Mouse (Mus musculus): Measurements from ENCODE around the gene Ankrd9. TPM values are rescaled to one million over a fixed set of nuclear protein-coding genes. Genes with fewer than 3 reads are reported as not detected.

The Ankrd9 gene
- total RNA-seq (2021), result 1 to 10 TPM; 9.7 to 9.9 TPM

DNA sequence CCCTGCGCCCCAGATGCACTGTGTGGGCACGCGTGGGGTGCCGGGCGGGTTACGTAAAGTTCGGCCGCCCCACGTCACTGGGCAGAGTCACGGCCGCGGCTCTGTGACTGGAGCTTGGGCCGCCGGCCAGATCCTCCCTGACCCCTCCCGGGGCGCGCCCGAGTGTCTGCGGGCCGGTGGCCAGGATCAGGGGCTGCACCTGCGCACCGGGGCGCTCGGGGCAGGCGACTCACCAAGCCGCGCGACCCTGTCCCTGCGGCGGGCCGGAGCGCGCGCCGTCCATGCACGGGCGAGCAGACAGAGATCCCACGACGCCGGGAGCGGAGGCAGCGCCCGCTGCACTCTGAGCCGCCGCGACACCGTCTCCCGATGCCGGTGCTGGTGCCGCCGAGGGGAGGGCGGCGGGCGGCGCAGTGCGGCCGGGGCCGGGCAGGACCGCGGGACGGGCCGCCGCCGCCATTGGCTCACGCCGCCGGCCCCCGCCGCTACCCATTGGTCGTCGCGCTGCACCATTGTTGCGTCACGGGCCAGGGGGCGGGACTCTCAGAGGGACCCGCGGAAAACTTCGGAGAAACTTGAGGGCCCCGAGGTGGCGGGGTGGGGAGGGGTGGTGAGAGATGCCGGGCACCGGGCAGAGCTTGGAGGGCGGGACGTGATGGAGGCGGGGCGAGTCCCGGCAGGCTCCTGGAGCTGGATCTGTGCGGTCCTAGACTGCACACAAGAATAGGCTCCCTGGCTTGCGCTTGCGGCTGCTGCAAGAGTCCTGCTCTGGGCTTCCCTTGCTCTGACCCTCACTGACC lies at the start of gene Ankrd9:
Gene Ankrd9 (minus strand): TSS at position 434 of the 800 bp plus-strand sequence.
- intact Hi-C loops (cut with DNase I), result no loop called here
- DNase-seq (ENCODE audit: extremely low spot score in 1 of 2, low spot score in 2 of 2), result peak; percentile 91 to 97

DNA sequence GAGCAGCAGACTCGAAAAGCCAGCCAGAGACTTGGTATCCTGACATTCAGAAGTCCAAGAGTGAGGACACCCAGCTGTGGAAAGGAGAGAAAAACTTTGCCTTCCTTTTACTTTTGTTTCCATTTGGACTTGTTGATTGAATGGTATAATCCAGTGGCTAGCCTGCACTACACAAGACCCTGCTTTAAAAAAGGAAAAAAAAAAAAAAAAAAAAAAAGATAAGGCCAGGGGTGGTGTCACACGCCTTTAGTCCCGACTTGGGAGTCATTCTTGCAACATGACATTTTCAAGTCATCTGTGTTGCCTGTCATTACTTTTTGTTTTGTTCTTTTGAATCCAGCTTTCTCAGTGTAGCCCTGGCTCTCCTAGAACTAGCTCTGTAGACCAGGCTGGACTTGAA lies 42.7 kb upstream of the Ankrd9 start:
- intact Hi-C loops (cut with DNase I), result no loop called here

DNA sequence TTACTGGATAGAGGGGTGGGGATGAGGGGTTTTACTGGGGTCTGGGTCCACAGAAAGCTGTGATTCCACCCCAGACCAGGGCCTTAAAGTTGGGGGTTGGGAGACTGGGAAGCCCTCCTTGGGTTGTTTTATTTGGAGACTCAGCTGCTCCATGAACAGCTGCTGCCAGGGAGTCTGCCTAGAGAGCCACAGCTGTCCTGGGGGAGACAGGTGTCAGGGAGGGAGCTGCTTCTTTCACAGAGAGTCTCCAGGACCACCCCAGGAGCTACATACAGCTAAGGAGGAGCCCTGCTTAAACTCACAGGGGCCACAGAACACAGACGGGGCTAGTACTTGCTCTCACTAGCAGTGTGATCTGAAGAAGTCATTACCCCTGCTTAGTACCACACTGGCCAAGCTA lies 42.3 kb upstream of the Ankrd9 start:
- intact Hi-C loops (cut with DNase I), result no loop called here
- no peak for DNase-seq (ENCODE audit: extremely low spot score in 1 of 2, low spot score in 2 of 2)

More for the DNA sequence above, 42.7 kb upstream of the Ankrd9 start:
- DNase-seq (ENCODE audit: extremely low spot score in 1 of 2, low spot score in 2 of 2), result no peak

DNA sequence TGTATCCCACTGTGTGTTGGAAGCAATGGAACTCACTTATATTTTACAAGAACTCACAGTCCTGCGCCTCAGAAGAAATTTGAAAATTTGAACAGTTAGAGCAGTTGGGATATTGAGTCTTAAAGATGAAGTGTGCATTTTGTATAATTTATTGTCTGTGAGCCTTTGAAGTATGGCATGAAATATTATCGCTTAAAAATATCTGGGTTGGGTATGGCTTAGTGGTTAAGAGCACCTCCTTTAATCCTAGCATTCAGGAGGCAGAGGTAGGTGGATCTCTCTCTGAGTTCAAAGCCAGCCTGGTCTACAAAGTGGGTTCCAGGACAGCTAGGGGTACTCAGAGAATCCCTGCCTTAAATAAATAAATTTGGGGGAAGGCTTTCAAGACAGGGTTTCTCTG lies 40.2 kb upstream of the Ankrd9 start:
- DNase-seq (ENCODE audit: extremely low spot score in 1 of 2, low spot score in 2 of 2), result no peak
- intact Hi-C loops (cut with DNase I), result no loop called here

DNA sequence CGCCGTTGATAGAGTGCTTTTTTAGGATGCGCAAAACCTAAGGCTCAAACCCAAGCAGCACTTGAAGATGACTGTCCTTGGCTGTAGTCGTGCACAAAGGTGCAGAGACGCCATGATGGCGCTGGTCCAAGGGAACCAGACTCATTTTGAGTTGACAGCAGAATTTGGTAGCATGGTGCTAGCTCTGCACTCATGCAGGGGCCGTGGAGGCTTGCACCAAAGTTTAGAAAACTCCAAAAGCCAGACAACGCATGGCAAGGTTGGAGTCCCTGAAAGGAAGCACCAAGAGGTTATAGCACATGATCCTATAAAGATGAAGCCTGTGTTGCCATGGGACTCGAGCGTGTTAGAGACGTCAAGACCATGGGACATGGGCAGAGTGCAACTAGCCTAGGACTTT lies 39.2 kb upstream of the Ankrd9 start:
- intact Hi-C loops (cut with DNase I), result no loop called here

DNA sequence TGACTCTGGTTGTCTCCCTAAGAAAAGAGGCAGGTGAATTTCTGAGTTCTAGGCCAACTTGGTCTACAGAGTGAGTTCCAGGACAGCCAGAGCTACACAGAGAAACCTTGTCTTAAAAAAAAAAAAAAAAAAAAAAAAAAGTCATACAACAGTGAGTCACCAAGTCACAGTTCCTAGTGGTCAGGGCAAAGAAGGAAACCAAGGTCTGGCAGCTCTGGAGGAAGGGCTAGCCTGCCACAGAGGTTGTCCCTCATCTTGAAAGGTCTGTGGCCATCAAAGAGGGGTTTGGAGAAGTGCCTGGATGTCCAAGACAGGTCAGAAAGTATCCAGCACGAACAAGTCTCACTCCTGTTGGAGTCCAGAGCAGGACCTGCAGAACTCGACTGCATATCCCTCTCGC lies 38.0 kb upstream of the Ankrd9 start:
- no peak for DNase-seq (ENCODE audit: extremely low spot score in 1 of 2, low spot score in 2 of 2)
- intact Hi-C loops (cut with DNase I), result no loop called here

More for the DNA sequence above, 39.2 kb upstream of the Ankrd9 start:
- no peak for DNase-seq (ENCODE audit: extremely low spot score in 1 of 2, low spot score in 2 of 2)

DNA sequence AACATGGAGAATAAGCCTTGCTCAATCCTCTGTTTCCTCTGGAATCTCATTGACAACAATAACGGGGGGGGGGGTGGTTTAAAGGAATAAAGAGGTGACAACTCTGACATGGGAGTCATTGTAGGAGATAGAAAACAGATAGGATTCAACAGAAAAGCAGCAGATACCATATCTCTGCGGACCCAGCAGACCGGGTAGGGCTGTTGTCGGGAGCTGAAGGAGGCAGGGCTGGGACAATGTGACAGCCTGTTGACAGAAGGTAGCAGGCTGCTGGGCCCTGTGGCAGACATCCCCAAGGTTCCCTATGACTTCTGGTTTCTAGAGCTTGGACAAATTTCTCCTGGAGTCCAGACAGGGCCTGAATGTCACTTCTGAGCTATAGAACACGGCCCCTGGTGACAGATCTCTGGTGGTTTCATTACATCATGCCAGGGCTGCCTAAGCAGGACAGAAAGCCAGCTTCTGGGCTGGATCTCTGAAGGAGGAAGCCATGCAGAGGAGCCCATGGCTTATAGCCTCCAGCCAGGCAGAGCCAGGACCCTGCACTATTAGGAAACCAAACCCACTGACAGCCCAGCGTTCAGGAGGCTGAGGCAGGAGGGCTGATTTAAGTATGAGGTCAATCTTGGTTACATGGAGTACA lies 30.9 kb upstream of the Ankrd9 start:
- intact Hi-C loops (cut with DNase I), result no loop called here
- no peak for DNase-seq (ENCODE audit: extremely low spot score in 1 of 2, low spot score in 2 of 2)

DNA sequence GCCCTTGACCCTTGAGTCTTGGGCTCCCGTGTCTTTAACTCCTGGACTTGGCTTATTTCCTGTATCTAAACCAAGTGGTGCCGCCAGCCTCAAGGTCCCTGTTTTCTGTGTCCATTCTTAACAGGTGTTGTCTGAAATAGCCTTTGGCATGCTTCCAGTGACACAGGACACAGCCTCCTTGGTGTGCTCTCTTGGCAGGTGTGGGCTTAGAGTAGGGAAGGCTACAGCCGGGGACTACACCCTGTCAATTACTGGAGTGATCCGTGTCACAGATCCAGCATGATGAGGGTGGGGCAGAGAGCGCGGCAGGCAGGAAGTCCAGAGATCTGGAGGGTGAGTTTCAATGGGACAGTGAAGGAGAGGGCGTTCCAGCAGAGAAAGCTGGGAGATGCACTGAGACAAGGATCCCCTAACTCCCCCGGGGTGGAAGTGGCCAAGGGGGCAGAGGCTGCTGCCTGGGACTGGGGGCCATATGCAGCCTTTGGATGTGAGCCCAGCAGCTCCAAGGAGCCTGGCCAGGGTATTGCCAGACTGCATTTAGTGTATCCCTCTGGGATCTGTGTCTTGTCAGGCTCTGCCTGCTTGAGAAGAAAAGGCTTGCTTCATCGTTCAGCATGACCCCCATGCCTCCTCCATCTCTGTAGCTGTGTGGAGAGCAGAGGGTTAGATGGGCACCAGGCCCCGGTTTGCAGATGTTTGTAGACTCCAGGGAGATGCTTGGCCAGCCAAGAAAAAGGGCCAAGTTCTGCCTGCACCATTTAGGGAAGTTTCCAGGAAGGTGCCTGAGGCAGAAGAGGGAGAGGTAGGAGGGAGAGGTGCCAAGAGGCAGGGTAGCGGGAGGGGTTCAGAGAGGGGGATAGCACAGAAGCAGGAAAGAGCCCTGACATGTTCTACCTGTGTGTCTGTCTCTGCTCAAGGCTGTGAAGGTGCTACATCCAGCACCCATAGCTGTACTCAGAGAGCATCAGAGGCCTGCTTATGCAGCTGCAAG lies 30.0 kb upstream of the Ankrd9 start:
- intact Hi-C loops (cut with DNase I), result no loop called here
- DNase-seq (ENCODE audit: extremely low spot score in 1 of 2, low spot score in 2 of 2), result no peak

DNA sequence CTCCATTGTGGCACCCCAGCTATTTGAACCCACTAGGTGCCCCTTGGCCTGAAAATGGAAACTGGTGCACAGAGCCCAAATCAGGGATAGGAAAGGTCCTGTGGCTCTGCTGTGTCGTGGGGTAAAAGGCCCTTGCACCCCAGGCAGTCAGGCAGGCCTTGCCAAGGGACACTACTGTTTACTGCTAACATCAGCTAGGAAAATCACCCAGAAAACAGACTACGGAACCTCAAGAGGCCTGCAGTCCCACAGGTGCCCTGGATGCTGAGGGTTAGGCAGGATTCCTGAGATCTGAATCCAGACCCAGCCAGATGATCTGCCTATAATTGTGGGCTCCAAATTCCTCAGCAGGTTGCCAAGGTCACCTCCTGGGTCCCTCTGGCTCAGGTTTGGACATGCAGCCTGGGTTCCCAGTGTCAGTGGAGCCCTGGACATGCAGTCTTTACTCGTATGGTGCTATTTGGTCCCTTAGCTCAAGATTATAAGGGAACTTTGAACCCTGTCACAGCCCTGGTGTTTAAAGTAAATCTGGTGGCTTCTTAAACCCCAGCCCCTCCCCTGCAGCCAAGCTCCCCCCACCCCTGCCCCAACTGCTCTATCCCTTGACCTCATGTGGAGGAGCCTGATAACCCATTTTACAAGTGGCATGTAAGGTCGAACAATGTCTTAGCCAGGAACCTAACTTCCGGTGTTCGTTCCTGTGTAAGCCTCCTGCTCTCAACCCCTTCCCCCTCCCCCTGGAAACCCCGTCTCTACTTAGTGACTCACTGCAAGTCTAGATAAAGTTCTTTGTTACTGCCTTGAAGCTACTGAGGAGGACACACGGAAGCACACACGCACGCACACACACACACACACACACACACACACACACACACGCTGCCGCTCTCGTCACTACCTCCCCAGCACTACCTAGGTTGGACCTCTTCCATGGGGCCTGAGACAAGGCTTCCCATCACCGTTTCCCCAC lies 28.6 kb upstream of the Ankrd9 start:
- intact Hi-C loops (cut with DNase I), result no loop called here
- peak in 1 of 2 experiments; percentile 59 for DNase-seq (ENCODE audit: extremely low spot score in 1 of 2, low spot score in 2 of 2)

DNA sequence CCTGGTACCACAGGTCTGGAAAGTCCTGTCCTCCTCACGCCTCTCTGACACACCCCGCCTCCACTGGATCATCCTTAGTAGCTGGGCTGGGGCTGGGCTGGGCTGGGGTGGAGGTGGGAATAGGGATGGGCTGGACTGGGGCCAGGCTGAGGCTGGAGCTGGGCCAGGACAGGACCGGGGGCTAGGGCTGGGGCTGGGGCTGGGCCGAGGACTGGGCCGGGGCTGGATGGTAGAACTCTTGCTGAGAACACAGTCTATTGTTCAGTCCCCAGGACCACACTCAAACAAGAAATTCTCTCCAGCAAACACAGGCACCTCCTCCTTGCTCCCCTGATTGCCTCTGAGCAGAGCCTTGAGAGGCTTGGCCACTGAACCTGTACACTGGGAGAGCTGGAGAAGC lies 27.5 kb upstream of the Ankrd9 start:
- no peak for DNase-seq (ENCODE audit: extremely low spot score in 1 of 2, low spot score in 2 of 2)
- intact Hi-C loops (cut with DNase I), result no loop called here

DNA sequence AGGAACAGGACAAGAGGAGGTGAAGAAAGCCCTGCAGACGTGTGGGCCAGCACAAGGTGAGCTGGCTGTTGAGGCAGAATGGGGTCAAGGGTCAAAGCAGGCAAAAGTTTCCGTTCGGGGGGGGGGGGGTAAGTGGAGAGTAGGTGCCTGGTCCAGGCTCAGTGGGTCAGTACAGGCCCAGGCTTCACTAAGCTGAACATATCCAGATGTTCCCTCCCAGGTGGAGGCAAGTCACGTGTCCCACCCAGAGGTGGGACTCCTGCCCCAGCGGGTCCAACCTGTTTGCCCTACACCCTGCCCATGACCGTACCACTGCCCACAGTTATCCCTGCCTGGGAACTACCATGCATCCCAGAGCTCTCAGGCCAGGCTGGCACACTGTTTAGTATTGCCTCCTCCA lies 27.0 kb upstream of the Ankrd9 start:
- intact Hi-C loops (cut with DNase I), result no loop called here
- no peak for DNase-seq (ENCODE audit: extremely low spot score in 1 of 2, low spot score in 2 of 2)

DNA sequence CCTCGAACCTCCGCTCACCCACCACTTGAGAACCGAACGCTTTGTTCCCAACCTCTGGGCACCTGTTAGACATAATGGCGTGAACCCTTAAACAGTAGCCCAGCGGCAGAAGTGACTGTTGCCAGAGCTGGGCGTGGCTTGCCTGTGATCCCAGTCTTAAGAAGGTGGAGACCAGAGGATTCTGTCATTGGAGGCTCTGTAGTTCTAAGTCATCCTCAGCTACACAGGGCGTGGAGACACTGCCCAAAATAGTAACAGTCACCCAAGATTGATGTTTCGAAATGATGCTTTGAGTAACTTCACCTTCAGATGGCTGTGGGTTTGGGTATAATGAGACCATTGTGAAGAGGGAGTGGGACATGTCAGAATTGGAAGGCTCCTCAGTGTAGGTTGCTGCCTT lies 25.3 kb upstream of the Ankrd9 start:
- DNase-seq (ENCODE audit: extremely low spot score in 1 of 2, low spot score in 2 of 2), result no peak
- intact Hi-C loops (cut with DNase I), result no loop called here

DNA sequence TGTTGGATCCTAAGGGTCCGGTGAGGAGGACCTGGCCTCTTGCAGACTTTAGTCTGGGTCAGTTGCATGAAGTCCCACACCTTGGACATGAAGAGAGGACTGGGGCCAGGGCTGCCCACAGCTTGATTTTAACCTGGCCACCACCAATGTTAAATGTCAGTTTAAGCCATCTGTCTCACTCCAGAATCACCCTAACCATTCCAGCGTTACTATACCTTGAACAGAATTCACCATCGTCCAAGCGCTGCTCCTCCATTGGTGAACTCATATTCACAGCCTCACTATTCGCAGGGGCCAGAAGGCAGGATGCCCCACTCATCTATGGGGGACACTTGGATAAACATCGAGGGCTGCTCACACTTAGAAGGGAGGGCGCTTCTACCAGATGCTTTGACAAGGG lies 22.1 kb upstream of the Ankrd9 start:
- intact Hi-C loops (cut with DNase I), result no loop called here
- no peak for DNase-seq (ENCODE audit: extremely low spot score in 1 of 2, low spot score in 2 of 2)

DNA sequence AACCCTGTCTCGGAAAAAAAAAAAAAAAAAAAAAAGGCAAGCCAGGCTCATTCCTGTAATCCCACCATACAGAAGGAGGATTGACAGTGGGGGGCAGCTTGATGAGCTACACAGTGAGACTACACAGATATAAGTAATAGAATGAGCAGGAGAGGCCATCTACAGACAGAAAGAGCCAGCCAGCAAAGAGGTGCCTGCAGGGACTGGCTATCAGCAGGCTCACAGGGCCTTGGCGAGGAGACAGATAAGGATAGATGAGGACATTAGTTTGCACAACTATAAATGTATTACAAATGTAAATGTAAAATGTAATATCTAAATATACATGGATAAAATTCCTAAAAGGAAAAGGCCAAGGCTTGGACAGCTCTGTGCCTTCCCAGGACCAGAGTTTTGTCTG lies 21.0 kb upstream of the Ankrd9 start:
- no peak for DNase-seq (ENCODE audit: extremely low spot score in 1 of 2, low spot score in 2 of 2)
- intact Hi-C loops (cut with DNase I), result no loop called here

DNA sequence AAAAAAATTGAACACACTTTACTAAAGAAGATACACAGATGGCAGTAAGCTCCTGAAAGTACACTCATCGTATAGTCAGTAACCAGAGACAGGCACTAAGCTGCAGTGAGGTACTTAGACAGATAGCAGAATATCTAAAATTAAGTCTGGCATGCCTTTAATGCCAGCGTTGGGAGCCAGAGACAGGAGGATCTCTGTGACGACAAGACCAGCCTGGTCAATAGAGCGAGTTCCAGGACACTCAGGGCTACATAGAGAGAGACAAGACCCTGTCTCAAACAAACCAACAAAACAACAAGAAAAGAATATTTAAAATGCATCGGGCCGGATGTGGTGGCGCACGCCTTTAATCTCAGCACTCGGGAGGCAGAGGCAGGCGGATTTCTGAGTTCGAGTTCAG lies 19.3 kb upstream of the Ankrd9 start:
- DNase-seq (ENCODE audit: extremely low spot score in 1 of 2, low spot score in 2 of 2), result no peak
- intact Hi-C loops (cut with DNase I), result no loop called here

DNA sequence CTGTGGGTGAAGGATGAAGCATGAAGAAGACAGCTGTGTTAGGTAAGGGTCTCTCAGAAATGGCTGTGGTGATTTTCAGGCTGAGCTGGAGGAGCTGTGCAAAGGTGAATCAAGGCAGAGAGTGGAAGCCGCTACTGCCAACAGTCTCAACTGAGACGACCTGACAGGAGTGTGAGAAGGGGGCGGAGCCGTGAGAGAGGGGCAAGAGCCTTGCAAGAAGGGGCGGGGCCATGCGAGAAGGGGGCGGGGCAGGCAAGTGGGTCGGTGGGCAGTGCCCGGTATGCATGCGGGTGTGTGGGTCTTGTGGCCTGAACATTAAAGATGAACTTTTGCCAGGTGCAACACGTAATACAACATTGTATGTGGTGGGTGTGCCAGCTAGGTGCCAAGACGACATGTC lies 15.8 kb upstream of the Ankrd9 start:
- no peak for DNase-seq (ENCODE audit: extremely low spot score in 1 of 2, low spot score in 2 of 2)
- intact Hi-C loops (cut with DNase I), result no loop called here

DNA sequence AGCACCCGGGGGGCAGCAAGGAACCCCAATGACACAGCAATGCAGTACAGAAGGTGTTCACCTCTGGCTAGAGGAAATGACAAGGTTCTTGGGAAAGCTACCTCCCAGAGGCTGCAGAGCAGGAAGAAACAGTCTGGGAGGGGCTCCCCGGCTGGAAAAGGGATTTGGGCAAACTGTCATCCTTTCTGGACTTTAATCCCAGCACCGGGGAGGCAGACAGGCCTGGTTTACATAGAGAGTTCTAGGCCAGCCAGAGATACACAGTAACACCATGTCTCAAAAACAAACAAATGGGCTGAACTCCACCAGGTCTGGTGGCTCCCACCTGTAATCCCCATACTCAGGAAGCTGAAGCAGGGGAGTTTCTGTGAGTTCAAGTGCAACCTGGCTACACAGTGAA lies 14.4 kb upstream of the Ankrd9 start:
- no peak for DNase-seq (ENCODE audit: extremely low spot score in 1 of 2, low spot score in 2 of 2)
- intact Hi-C loops (cut with DNase I), result no loop called here

DNA sequence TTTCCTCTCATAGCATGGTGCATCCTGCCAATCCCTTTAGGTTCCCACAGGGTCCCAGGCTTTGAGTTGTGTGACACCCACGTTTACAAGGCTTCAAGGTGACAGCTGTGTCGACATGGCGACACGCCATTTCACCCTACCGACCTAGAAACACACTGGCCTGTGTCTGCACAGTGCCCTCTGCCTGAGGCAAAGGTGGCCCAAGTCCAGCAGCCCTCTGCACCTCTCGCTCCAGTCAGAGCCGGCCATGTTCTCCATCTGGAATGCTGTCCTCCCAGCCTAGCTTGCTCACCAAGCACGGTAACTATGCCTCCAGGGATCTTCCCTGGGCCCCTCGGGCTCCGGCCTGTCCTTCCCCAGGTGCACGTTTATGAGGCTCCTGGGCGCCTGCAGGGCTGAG lies 13.9 kb upstream of the Ankrd9 start:
- no peak for DNase-seq (ENCODE audit: extremely low spot score in 1 of 2, low spot score in 2 of 2)
- intact Hi-C loops (cut with DNase I), result loop anchor here (1.0 kb wide), 1 partner anchor 56 kb away; no protein-coding TSS in a partner anchor
